17 mouse cellular contexts compared by ENCODE assay signal in the genomic region with DNA sequence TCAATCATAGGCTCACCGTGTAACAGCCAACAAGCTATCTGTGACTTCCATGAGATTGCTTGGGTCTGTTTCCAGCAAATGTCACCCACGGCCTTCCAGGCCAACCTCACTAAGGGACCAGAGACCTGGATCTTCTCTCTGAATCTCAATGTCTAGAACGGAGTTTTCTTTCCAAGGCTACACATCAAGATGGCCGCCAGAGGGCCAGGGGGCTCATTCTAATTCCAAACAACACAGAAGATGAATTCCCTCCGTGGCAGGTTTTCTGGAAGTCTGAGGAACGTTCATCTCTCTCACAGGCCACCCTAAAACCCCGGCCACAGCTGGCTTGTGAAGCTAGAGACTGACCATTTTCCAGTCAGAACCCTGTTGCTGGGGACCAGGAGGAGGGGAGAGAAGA.
A peak's percentile ranks its signal among the peaks of the same experiment; 100 is the strongest.
DNase-seq lines count a peak whose midpoint lies in the region; ATAC-seq and TF ChIP-seq lines count a peak whose summit lies in the region.
"Had no signal": no experiment of that assay in that cellular context is flagged by ENCODE, and none has a peak within 500 bp of the region (broad histone marks: within the 10 kb centered on the region; RNA-seq: fewer than 3 reads in every experiment).

No protein-coding gene starts in this region.

- 57% methylated on average over 7 of the region's 7 CpGs for WGBS in forebrain, postnatal 0 days
- 61% methylated on average over 7 of the region's 7 CpGs for WGBS in forebrain, embryonic 16.5 days

- dilution Hi-C loops in CH12.LX (cut with MboI; ENCODE audit: extremely low pct_ligation_motif_present, extremely low pct_unique_long_range_greater_than_20kb, low sequenced_read_pairs), result no loop called here

- no peak for TF ChIP-seq RAD21 in CH12.LX (IDR thresholded peaks at IDR 0.05; ENCODE audit: low read depth, low read length)

- peak; percentile 24 for DNase-seq in forebrain, postnatal 0 days
- no peak for DNase-seq in layer of hippocampus, adult 2 months (ENCODE audit: low spot score in 2 of 2)
- no peak for DNase-seq in layer of hippocampus, adult 9-10 months (ENCODE audit: low spot score)
- no peak for DNase-seq in CH12.LX (ENCODE audit: extremely low read depth)
- DNase-seq in adrenal gland, postnatal 25 days, result no peak
- DNase-seq: cerebellum, adult 9-11 months; heart, adult 18-20 months; kidney, postnatal 25 days; liver; thymus, postnatal 25 days had no signal

- in situ Hi-C loops in CH12.LX (cut with MboI; ENCODE audit: low pct_ligation_motif_present, low pct_unique_long_range_greater_than_20kb, low sequenced_read_pairs), result no loop called here

- TF ChIP-seq EP300 in CH12.LX (IDR thresholded peaks at IDR 0.05; ENCODE audit: low read length), result no peak

- TF ChIP-seq CTCF in forebrain, postnatal 0 days (IDR thresholded peaks at IDR 0.05; ENCODE audit: low read depth), result peak; percentile 56
- peak; percentile 66 for TF ChIP-seq CTCF in layer of hippocampus, adult 2 months (conservative IDR thresholded peaks at IDR 0.05)
- TF ChIP-seq CTCF in CH12.LX (conservative IDR thresholded peaks at IDR 0.05 in 1 of 2, IDR thresholded peaks at IDR 0.05 in 1 of 2; ENCODE audit: low read depth in 2 of 2, low read length in 2 of 2), result peak in 1 of 2 experiments; percentile 32; a peak in 2 of 4 replicates
- TF ChIP-seq CTCF in cortical plate, adult 2 months (IDR thresholded peaks at IDR 0.05; ENCODE audit: extremely low read depth, insufficient read depth, low read length), result 0 out of 2 replicates have a peak, but pooled peaks have one; percentile 3

- peaks cover 1% of the 10 kb centered on the region; the same call in 1 of the 2 replicates for H3K36me3 ChIP-seq in forebrain, postnatal 0 days (ENCODE audit: insufficient read depth)
- H3K36me3 ChIP-seq in forebrain, embryonic 16.5 days (ENCODE audit: control insufficient read depth, insufficient read depth), result no peaks in the 10 kb centered on the region
- no peaks in the 10 kb centered on the region for H3K36me3 ChIP-seq in CH12.LX (replicated peaks in 1 of 2; ENCODE audit: control insufficient read depth in 1 of 2, insufficient read depth in 1 of 2, low read length in 1 of 2)
- H3K36me3 ChIP-seq: heart, embryonic 15.5 days; lung, embryonic 15.5 days had no signal

- H3K79me2 ChIP-seq in CH12.LX (replicated peaks; ENCODE audit: control insufficient read depth, extremely low read depth, insufficient read depth, poor library complexity, severe bottlenecking), result no peaks in the 10 kb centered on the region

- no peaks in the 10 kb centered on the region for H3K9me3 ChIP-seq in forebrain, postnatal 0 days (ENCODE audit: low read length)
- H3K9me3 ChIP-seq in forebrain, embryonic 16.5 days (ENCODE audit: control insufficient read depth, low read length), result no peaks in the 10 kb centered on the region
- H3K9me3 ChIP-seq in CH12.LX (replicated peaks; ENCODE audit: low read length), result no peaks in the 10 kb centered on the region
- H3K9me3 ChIP-seq: forebrain, embryonic 13.5 days; heart, embryonic 15.5 days; lung, embryonic 15.5 days had no signal

- H3K27me3 ChIP-seq in forebrain, postnatal 0 days (ENCODE audit: insufficient read depth, low read length), result no peaks in the 10 kb centered on the region
- no peaks in the 10 kb centered on the region for H3K27me3 ChIP-seq in forebrain, embryonic 16.5 days (replicated peaks; ENCODE audit: control insufficient read depth, insufficient read depth, low read length)
- no peaks in the 10 kb centered on the region for H3K27me3 ChIP-seq in CH12.LX (replicated peaks)
- H3K27me3 ChIP-seq: forebrain, embryonic 13.5 days; heart, embryonic 15.5 days; lung, embryonic 15.5 days; Patski had no signal

- no peaks in the 10 kb centered on the region for H3K4me1 ChIP-seq in forebrain, postnatal 0 days (ENCODE audit: insufficient read depth)
- H3K4me1 ChIP-seq in forebrain, embryonic 16.5 days (replicated peaks; ENCODE audit: control insufficient read depth, insufficient read depth, low read length), result 0 out of 2 replicates have a peak, but pooled peaks cover 2% of the 10 kb centered on the region
- peaks cover 6 to 34% of the 10 kb centered on the region in 2 experiments for H3K4me1 ChIP-seq in CH12.LX (ENCODE audit: control insufficient read depth in 1 of 2, insufficient read depth in 2 of 2)
- peaks cover 10% of the 10 kb centered on the region for H3K4me1 ChIP-seq in cortical plate, adult 2 months (ENCODE audit: control insufficient read depth, insufficient read depth, low read length)
- H3K4me1 ChIP-seq: forebrain, embryonic 13.5 days; lung, embryonic 15.5 days had no signal

- H3K4me3 ChIP-seq in forebrain, postnatal 0 days (ENCODE audit: low read depth, low read length), result no peak overlapping the region
- no peak overlapping the region for H3K4me3 ChIP-seq in forebrain, embryonic 16.5 days (replicated peaks; ENCODE audit: low read length)
- no peak overlapping the region for H3K4me3 ChIP-seq in layer of hippocampus, adult 2 months
- H3K4me3 ChIP-seq in CH12.LX (replicated peaks in 1 of 3; ENCODE audit: low read depth in 2 of 3, low read length in 2 of 3, poor library complexity in 1 of 3), result no peak overlapping the region
- H3K4me3 ChIP-seq in cortical plate, adult 2 months (ENCODE audit: insufficient read depth, low read length), result no peak overlapping the region
- H3K4me3 ChIP-seq: forebrain, embryonic 13.5 days; heart, embryonic 15.5 days; lung, embryonic 15.5 days had no signal

- H3K27ac ChIP-seq in forebrain, postnatal 0 days (ENCODE audit: low read depth, low read length), result no peak overlapping the region
- H3K27ac ChIP-seq in forebrain, embryonic 16.5 days (ENCODE audit: low read length), result no peak overlapping the region
- peak overlapping the region; percentile 55; the same call in 1 of the 2 replicates for H3K27ac ChIP-seq in layer of hippocampus, adult 2 months
- H3K27ac ChIP-seq in CH12.LX (ENCODE audit: insufficient read depth, low read depth), result no peak overlapping the region
- 0 out of 2 replicates have a peak overlapping the region, but pooled peaks have one; percentile 62 for H3K27ac ChIP-seq in cortical plate, adult 2 months (ENCODE audit: insufficient read depth, low read length)
- H3K27ac ChIP-seq: forebrain, embryonic 13.5 days; lung, embryonic 15.5 days had no signal

- H3K9ac ChIP-seq in forebrain, postnatal 0 days, result no peak overlapping the region
- H3K9ac ChIP-seq in forebrain, embryonic 16.5 days (replicated peaks; ENCODE audit: low read depth, low read length), result no peak overlapping the region
- no peak overlapping the region for H3K9ac ChIP-seq in CH12.LX (ENCODE audit: insufficient read depth, low read depth)
- H3K9ac ChIP-seq: forebrain, embryonic 13.5 days; heart, embryonic 15.5 days; lung, embryonic 15.5 days had no signal

- H3K4me2 ChIP-seq in forebrain, postnatal 0 days (ENCODE audit: low read depth), result no peak overlapping the region
- no peak overlapping the region for H3K4me2 ChIP-seq in forebrain, embryonic 16.5 days (ENCODE audit: low read length)
- H3K4me2 ChIP-seq in CH12.LX (ENCODE audit: insufficient read depth, low read depth, poor library complexity, severe bottlenecking), result no peak overlapping the region
- H3K4me2 ChIP-seq: forebrain, embryonic 13.5 days; heart, embryonic 15.5 days; lung, embryonic 15.5 days had no signal

- no peak for TF ChIP-seq POLR2A in CH12.LX (IDR thresholded peaks at IDR 0.05; ENCODE audit: low read depth, low read length)
- no peak for TF ChIP-seq POLR2A in cortical plate, adult 2 months (IDR thresholded peaks at IDR 0.05; ENCODE audit: extremely low read depth, insufficient read depth, low read length)

- ATAC-seq in forebrain, postnatal 0 days, result no peak
- no peak for ATAC-seq in forebrain, embryonic 16.5 days
- ATAC-seq: forebrain, embryonic 13.5 days; midbrain, embryonic 16.5 days; Patski had no signal

TF ChIP-seq in CH12.LX, 34 proteins besides CTCF, POLR2A, EP300 and RAD21:
- TF ChIP-seq SMC3 (IDR thresholded peaks at IDR 0.05; ENCODE audit: low read depth, low read length) (peak; percentile 26), MXI1 (IDR thresholded peaks at IDR 0.05; ENCODE audit: low read depth, low read length) (no peak)

Comparison
In these comparisons a context has a peak if more than half of its experiments do, and no peak if none do; other contexts are left out.
1. H3K27ac ChIP-seq: peak in layer of hippocampus, adult 2 months (single experiment) and cortical plate, adult 2 months (single experiment); none in forebrain, postnatal 0 days (single experiment), forebrain, embryonic 16.5 days (single experiment) and CH12.LX (single experiment).